Mouse (Mus musculus): Measurements from ENCODE around the gene Doc2b.

- TF ChIP-seq CTCF (IDR thresholded peaks at IDR 0.05; ENCODE audit: low read depth) (no peak), EP300 (IDR thresholded peaks at IDR 0.05; ENCODE audit: low read depth) (no peak)
Measured at GRCm38 (mm10) chr11:75839536-75840430, 43.9 kb upstream of the Doc2b start.

Data from liver, postnatal 0 days (tissue).